Mouse (Mus musculus): ENCODE data around the gene Bcl2l13.

DNA sequence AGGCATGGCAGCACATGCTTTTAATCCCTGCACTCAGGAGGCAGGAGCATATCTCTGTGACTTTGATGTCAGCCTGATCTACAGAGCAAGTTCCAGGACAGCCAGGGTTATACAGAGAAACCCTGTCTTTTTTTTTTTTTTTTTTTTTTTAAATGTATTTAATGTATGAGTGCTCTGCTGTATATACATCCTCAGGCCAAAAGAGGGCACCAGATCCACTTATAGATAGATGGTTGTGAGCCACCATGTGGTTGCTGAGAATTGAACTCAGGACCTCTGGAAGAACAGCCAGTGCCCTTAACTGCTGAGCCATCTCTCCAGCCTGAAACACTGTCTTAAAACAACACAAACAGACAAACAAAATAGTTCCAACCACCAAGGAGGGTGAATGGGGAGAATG, 47.1 kb upstream of the Bcl2l13 start:
- no peak for TF ChIP-seq E2F4 (IDR thresholded peaks at IDR 0.05; ENCODE audit: insufficient read depth)
- TF ChIP-seq POLR2A (IDR thresholded peaks at IDR 0.05; ENCODE audit: insufficient read length, low read depth), result no peak

Data from myocyte (in vitro differentiated cells).